Mouse (Mus musculus): ENCODE measurements around the gene Mfsd13b.

- TF ChIP-seq CTCF (IDR thresholded peaks at IDR 0.05; ENCODE audit: borderline replicate concordance, insufficient read depth, low read length) (no peak), POLR2A (IDR thresholded peaks at IDR 0.05; ENCODE audit: low read depth, low read length) (no peak)
Observed at GRCm38 (mm10) chr7:121043004-121043403, 60.7 kb downstream of the Mfsd13b start.
